Mouse (Mus musculus) intestine, postnatal 0 days (tissue): Measurements from ENCODE around the gene Olfr835. TPM values are rescaled to one million over a fixed set of nuclear protein-coding genes. Genes with fewer than 3 reads are reported as not detected.

Experiments
- ATAC-seq: fragments of 200-750 bp; cut with Nextera tagmentation; 2 replicates; pipeline ENCODE4 v1.8.0; 2017; ENCODE audit warnings: mild to moderate bottlenecking, moderate TSS enrichment, moderate library complexity
- H3K27ac ChIP-seq: fragments of 300-500 bp; sonication (generic); 2 replicates; pipeline ENCODE4 v1.5.1; 2014; ENCODE audit warnings: mild to moderate bottlenecking, low read depth, low read length, moderate library complexity
- H3K27me3 ChIP-seq: fragments of 300-500 bp; sonication (generic); replicated peaks from 2 replicates; pipeline ENCODE4 v1.6.1; 2014; ENCODE audit warnings: low read length, mixed read lengths; ENCODE audit not compliant: control insufficient read depth, insufficient read depth
- H3K36me3 ChIP-seq: fragments of 300-500 bp; sonication (generic); 2 replicates; pipeline ENCODE4 v1.6.1; 2014; ENCODE audit warnings: mild to moderate bottlenecking, moderate library complexity; ENCODE audit not compliant: control insufficient read depth, insufficient read depth
- H3K4me1 ChIP-seq: fragments of 300-500 bp; sonication (generic); replicated peaks from 2 replicates; pipeline ENCODE4 v1.6.1; 2014; ENCODE audit warnings: antibody characterized with exemption, low read length, mixed read lengths; ENCODE audit not compliant: control insufficient read depth, insufficient read depth
- H3K4me2 ChIP-seq: fragments of 300-500 bp; sonication (generic); replicated peaks from 2 replicates; pipeline ENCODE4 v1.6.1; 2014; ENCODE audit warnings: low read depth, mild to moderate bottlenecking, moderate library complexity
- H3K4me3 ChIP-seq: fragments of 300-500 bp; sonication (generic); 2 replicates; pipeline ENCODE4 v1.5.1; 2014; ENCODE audit warnings: low read depth, low read length
- H3K9ac ChIP-seq: fragments of 300-500 bp; sonication (generic); 2 replicates; pipeline ENCODE4 v1.6.1; 2014; ENCODE audit warnings: mild to moderate bottlenecking, low read depth, low read length
- H3K9me3 ChIP-seq: fragments of 300-500 bp; sonication (generic); 2 replicates; pipeline ENCODE4 v1.6.1; 2016; ENCODE audit warnings: mixed run types; ENCODE audit not compliant: control insufficient read depth
- CTCF ChIP-seq: sonication (generic); IDR thresholded peaks from 2 replicates; pipeline ENCODE4 v1.5.1; 2016; ENCODE audit warnings: low read depth, mild to moderate bottlenecking, control low read depth, antibody characterized with exemption, moderate library complexity
- WGBS: fragments of 180-500 bp; shearing (Covaris S2); extraction: QIAGEN DNeasy Blood & Tissue Kit; methylation state at CpG from one replicate; pipeline ENCODE4 v1.1.7; 2014; 5-methylcytosine and 5-hydroxymethylcytosine counted together
- polyA plus RNA-seq: library from polyadenylated mRNA; unstranded; fragments of >200 nt; fragmentation: Nextera tagmentation; extraction: Ambion mirVana; gene quantifications from 2 replicates; pipeline ENCODE4 v1.2.1, GENCODE M21; 2015

Gene Olfr835
- polyA plus RNA-seq = not detected in 2 replicates

- Histone ChIP-seq H3K36me3 (no peaks in the 10 kb centered on the region), H3K9ac (no peak within 1 kb of the TSS), H3K4me3 (no peak within 1 kb of the TSS), H3K9me3 (no peaks in the 10 kb centered on the region), H3K27ac (no peak within 1 kb of the TSS), H3K27me3 (no peaks in the 10 kb centered on the region), H3K4me1 (no peaks in the 10 kb centered on the region), H3K4me2 (no peak within 1 kb of the TSS)
- 49% methylated on average over 1 of the region's 1 CpGs for WGBS
- ATAC-seq = no peak
- TF ChIP-seq CTCF = no peak
These were observed at the start of gene Olfr835 for GRCm38 (mm10) chr9:19032435-19032834. Gene Olfr835, plus strand, starts transcription at chr9:19032735.

- no peak for TF ChIP-seq CTCF
- Histone ChIP-seq H3K27ac (no peak within 1 kb of the TSS), H3K4me3 (no peak within 1 kb of the TSS), H3K9me3 (no peaks in the 10 kb centered on the region), H3K27me3 (no peaks in the 10 kb centered on the region), H3K4me1 (no peaks in the 10 kb centered on the region), H3K36me3 (no peaks in the 10 kb centered on the region), H3K9ac (no peak within 1 kb of the TSS), H3K4me2 (no peak within 1 kb of the TSS)
- 81% methylated on average over 3 of the region's 3 CpGs for WGBS
- ATAC-seq = no peak
These were observed 44.8 kb upstream of the Olfr835 start, which contains the start of gene Olfr834 for GRCm38 (mm10) chr9:18987690-18988089. Gene Olfr834, plus strand, starts transcription at chr9:18987990.

- Histone ChIP-seq H3K36me3 (no peaks in the 10 kb centered on the region), H3K27ac (no peak overlapping the region), H3K27me3 (no peaks in the 10 kb centered on the region), H3K9me3 (no peaks in the 10 kb centered on the region), H3K4me1 (no peaks in the 10 kb centered on the region), H3K4me3 (no peak overlapping the region), H3K9ac (no peak overlapping the region), H3K4me2 (no peak overlapping the region)
- ATAC-seq = no peak
- WGBS = 29% methylated on average over 3 of the region's 3 CpGs
- no peak for TF ChIP-seq CTCF
These were observed 52.5 kb downstream of the Olfr835 start for GRCm38 (mm10) chr9:19084986-19085385.

Other genes with a start within 250 kb of the Olfr835 start
- not detected in 2 replicates for gene Olfr828, start 213.2 kb upstream of the Olfr835 start, polyA plus RNA-seq
- not detected in 2 replicates for gene Olfr829, start 177.8 kb upstream of the Olfr835 start, polyA plus RNA-seq
- not detected in 2 replicates for gene Olfr830, start 158.0 kb upstream of the Olfr835 start, polyA plus RNA-seq
- gene Olfr832, start 95.6 kb upstream of the Olfr835 start, polyA plus RNA-seq = not detected in 2 replicates
- not detected in 2 replicates for gene Olfr834, start 44.7 kb upstream of the Olfr835 start, polyA plus RNA-seq
- gene Olfr836, start 87.6 kb downstream of the Olfr835 start, polyA plus RNA-seq = not detected in 2 replicates
- not detected in 2 replicates for gene Olfr837, start 103.6 kb downstream of the Olfr835 start, polyA plus RNA-seq
- gene Olfr839-ps1, start 144.6 kb downstream of the Olfr835 start, polyA plus RNA-seq = not detected in 2 replicates
- not detected in 2 replicates for gene Olfr843, start 219.3 kb downstream of the Olfr835 start, polyA plus RNA-seq